Mouse (Mus musculus): ENCODE measurements around the gene Ank3. TPM values are rescaled to one million over a fixed set of nuclear protein-coding genes. Genes with fewer than 3 reads are reported as not detected.

The Ank3 gene
- polyA plus RNA-seq, 1 experiment from 2014 or later: 136 TPM

DNA sequence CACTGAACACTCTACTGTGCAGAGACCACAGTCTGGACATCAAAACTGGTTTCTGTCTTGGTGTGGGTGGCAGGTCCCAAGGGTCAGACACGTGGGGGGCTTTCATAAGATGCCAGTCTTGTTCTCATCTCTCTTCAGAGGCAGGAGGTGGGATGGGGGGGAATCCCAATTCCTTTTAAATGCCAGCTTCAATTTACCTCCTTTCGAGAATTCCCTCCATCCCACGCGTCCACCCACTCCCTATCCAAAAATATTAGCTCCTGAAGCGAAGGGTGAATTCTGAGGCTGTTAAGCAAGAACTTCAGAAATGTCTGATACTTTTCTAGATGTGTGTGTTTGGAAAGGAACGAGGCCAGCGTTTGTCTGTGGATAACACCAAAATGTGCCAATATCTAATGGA lies 177.7 kb downstream of the Ank3 start:
- Histone ChIP-seq H3K27me3 (ENCODE audit: control insufficient read depth, insufficient read depth, low read length) (no peaks in the 10 kb centered on the region), H3K4me2 (replicated peaks) (no peak overlapping the region), H3K9ac (no peak overlapping the region), H3K4me3 (replicated peaks; ENCODE audit: low read length) (no peak overlapping the region), H3K4me1 (replicated peaks; ENCODE audit: control insufficient read depth, insufficient read depth, low read length) (peaks cover 51% of the 10 kb centered on the region), H3K27ac (no peak overlapping the region), H3K36me3 (replicated peaks; ENCODE audit: control insufficient read depth, insufficient read depth) (no peaks in the 10 kb centered on the region), H3K9me3 (ENCODE audit: control insufficient read depth, low read length) (no peaks in the 10 kb centered on the region)
- DNase-seq (ENCODE audit: low spot score) (no peak), ATAC-seq (ENCODE audit: low FRiP score) (no peak)
- 88% methylated on average over 7 of the region's 7 CpGs for WGBS

DNA sequence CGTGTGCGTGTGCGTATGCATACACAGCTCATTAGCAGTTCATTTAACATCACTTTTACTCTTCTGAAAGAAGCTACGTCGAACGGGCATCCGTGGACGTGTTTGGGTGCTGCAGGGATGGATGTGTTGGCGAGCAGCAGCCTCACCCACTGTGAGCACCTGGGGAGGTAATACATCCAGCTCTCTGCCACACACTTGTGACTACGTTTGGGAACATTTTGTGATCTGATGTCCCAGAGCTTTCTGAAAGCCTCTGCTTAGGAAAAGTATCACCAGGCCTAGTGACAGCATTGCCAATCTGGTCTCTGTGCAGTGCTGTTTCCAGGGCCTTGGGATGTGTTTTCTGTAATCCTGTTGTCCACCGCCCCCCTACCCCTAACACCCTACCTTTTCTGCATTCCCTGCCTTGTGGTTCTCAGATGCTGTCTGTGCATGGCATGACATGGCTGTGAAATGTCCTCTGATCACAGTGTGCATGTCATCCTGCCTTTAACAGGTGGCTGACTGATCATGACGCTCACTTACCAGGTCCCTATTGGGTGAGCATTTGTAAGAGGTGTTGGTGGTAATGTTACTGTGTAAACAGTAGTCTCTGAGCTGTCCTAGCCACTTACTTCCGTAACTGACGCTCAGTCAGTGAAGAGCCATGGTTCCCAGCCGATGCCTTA lies 178.6 kb downstream of the Ank3 start:
- Histone ChIP-seq H3K9me3 (ENCODE audit: control insufficient read depth, low read length) (no peaks in the 10 kb centered on the region), H3K4me1 (replicated peaks; ENCODE audit: control insufficient read depth, insufficient read depth, low read length) (peaks cover 42% of the 10 kb centered on the region), H3K4me2 (replicated peaks) (no peak overlapping the region), H3K27ac (no peak overlapping the region), H3K27me3 (ENCODE audit: control insufficient read depth, insufficient read depth, low read length) (no peaks in the 10 kb centered on the region), H3K4me3 (replicated peaks; ENCODE audit: low read length) (no peak overlapping the region), H3K36me3 (replicated peaks; ENCODE audit: control insufficient read depth, insufficient read depth) (no peaks in the 10 kb centered on the region), H3K9ac (no peak overlapping the region)
- no peak for DNase-seq (ENCODE audit: low spot score)
- 82% methylated on average over 15 of the region's 15 CpGs for WGBS
- no peak for ATAC-seq (ENCODE audit: low FRiP score)

DNA sequence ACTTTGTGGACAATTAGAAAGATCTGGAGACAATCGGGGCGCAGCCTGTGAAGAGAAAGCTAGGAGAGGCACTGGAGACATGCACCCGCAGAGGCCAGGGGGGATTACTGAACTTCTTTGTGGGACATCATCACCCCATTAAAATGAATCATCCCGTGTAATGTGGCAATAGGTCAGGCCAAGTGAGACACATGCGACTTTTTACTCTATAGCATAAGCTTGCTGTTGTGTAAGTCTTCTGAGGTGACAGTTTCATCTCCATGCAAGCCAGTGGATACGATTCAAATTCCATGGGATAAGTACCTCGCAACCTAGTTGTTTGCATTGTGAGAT lies 179.1 kb downstream of the Ank3 start:
- Histone ChIP-seq H3K4me3 (replicated peaks; ENCODE audit: low read length) (no peak overlapping the region), H3K9me3 (ENCODE audit: control insufficient read depth, low read length) (no peaks in the 10 kb centered on the region), H3K9ac (no peak overlapping the region), H3K27ac (no peak overlapping the region), H3K4me2 (replicated peaks) (no peak overlapping the region), H3K27me3 (ENCODE audit: control insufficient read depth, insufficient read depth, low read length) (no peaks in the 10 kb centered on the region), H3K4me1 (replicated peaks; ENCODE audit: control insufficient read depth, insufficient read depth, low read length) (peaks cover 37% of the 10 kb centered on the region), H3K36me3 (replicated peaks; ENCODE audit: control insufficient read depth, insufficient read depth) (no peaks in the 10 kb centered on the region)
- no peak for ATAC-seq (ENCODE audit: low FRiP score)
- WGBS: 85% methylated on average over 7 of the region's 7 CpGs
- DNase-seq (ENCODE audit: low spot score): no peak

DNA sequence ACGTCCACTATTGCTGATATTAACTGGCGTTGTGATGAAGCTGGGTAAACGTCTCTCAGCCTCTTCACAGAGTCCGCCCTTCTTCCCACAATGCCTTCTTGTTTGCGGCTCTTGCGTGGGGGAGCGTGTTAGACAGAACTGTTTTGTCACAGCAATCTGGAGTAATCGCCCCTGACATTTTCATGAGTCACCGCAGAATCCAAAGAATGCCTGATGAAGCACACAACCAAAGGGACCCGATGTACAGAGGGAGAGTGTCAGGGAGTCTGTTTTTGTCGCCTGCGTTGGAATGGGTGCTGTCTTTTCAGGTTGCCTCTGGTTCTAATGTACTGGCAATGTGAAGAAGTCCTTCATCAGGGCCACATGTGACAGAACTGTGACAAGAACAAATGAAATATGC lies 181.0 kb downstream of the Ank3 start:
- H3K27ac ChIP-seq: peak overlapping the region; percentile 32
- H3K4me1 ChIP-seq (replicated peaks; ENCODE audit: control insufficient read depth, insufficient read depth, low read length): peaks cover 28% of the 10 kb centered on the region
- H3K27me3 ChIP-seq (ENCODE audit: control insufficient read depth, insufficient read depth, low read length): no peaks in the 10 kb centered on the region
- no peaks in the 10 kb centered on the region for H3K9me3 ChIP-seq (ENCODE audit: control insufficient read depth, low read length)
- H3K36me3 ChIP-seq (replicated peaks; ENCODE audit: control insufficient read depth, insufficient read depth): no peaks in the 10 kb centered on the region
- WGBS: 58% methylated on average over 12 of the region's 12 CpGs
- H3K4me2 ChIP-seq (replicated peaks): no peak overlapping the region
- DNase-seq (ENCODE audit: low spot score): no peak
- H3K9ac ChIP-seq: no peak overlapping the region
- no peak overlapping the region for H3K4me3 ChIP-seq (replicated peaks; ENCODE audit: low read length)
- ATAC-seq (ENCODE audit: low FRiP score): no peak

DNA sequence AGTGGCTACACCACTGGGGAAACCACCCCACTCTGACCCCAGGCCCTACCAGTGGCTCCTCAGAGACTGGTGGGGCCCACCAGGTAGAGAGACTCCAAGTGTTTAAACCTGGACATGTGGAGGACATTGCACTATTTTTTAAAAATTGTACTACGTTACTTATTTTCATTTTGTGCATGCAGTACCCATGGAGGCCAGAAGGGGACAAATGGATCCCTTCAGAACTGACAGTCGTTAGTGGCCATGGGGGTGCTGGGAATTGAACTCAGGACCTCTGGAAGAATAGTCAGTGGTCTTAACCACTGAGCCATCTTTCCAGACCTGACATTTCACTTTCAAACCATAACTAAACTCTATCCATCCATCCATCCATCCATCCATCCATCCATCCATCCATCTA lies 183.0 kb downstream of the Ank3 start:
- H3K36me3 ChIP-seq (replicated peaks; ENCODE audit: control insufficient read depth, insufficient read depth): no peaks in the 10 kb centered on the region
- no peaks in the 10 kb centered on the region for H3K27me3 ChIP-seq (ENCODE audit: control insufficient read depth, insufficient read depth, low read length)
- peaks cover 24% of the 10 kb centered on the region for H3K4me1 ChIP-seq (replicated peaks; ENCODE audit: control insufficient read depth, insufficient read depth, low read length)
- H3K4me2 ChIP-seq (replicated peaks): no peak overlapping the region
- H3K27ac ChIP-seq: no peak overlapping the region
- no peaks in the 10 kb centered on the region for H3K9me3 ChIP-seq (ENCODE audit: control insufficient read depth, low read length)
- H3K4me3 ChIP-seq (replicated peaks; ENCODE audit: low read length): no peak overlapping the region
- ATAC-seq (ENCODE audit: low FRiP score) (no peak), DNase-seq (ENCODE audit: low spot score) (no peak)
- 91% methylated on average over 2 of the region's 2 CpGs for WGBS
- H3K9ac ChIP-seq: no peak overlapping the region

DNA sequence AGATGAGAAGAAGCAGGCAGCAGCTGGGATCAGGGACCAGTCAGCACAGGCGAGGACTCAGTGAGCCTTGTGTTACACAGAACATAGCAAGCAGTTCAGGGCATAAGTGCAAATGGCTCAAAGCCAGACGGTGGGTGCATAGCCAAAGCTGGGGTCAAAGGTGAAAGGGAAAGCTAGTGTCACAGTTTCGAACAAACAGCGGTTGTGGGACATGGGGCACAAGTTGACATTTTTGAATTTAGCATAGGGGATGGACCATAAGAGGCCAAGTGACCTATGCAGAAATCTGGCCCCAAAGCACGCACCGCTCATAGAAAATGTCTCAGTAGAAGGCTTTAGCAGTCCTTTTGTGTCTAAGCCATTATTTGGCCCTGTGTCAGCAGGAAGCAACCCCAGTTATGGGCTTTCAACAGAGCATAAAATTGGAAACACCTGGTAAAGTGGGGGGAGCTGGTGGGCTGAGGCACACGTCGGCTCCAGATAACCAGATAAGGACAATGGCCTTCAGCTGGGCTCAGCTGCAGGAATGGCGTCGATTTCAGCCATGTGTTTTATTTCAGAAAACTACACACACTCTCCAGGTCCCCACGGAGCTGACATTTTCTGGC lies 185.4 kb downstream of the Ank3 start:
- H3K27ac ChIP-seq: peak overlapping the region; percentile 80
- H3K4me2 ChIP-seq (replicated peaks): no peak overlapping the region
- H3K9ac ChIP-seq: no peak overlapping the region
- H3K4me3 ChIP-seq (replicated peaks; ENCODE audit: low read length): no peak overlapping the region
- H3K27me3 ChIP-seq (ENCODE audit: control insufficient read depth, insufficient read depth, low read length): no peaks in the 10 kb centered on the region
- H3K36me3 ChIP-seq (replicated peaks; ENCODE audit: control insufficient read depth, insufficient read depth): no peaks in the 10 kb centered on the region
- ATAC-seq (ENCODE audit: low FRiP score) (peak; percentile 62), DNase-seq (ENCODE audit: low spot score) (peak; percentile 60)
- 12% methylated on average over 11 of the region's 11 CpGs for WGBS
- H3K4me1 ChIP-seq (replicated peaks; ENCODE audit: control insufficient read depth, insufficient read depth, low read length): peaks cover 16% of the 10 kb centered on the region
- H3K9me3 ChIP-seq (ENCODE audit: control insufficient read depth, low read length): no peaks in the 10 kb centered on the region

DNA sequence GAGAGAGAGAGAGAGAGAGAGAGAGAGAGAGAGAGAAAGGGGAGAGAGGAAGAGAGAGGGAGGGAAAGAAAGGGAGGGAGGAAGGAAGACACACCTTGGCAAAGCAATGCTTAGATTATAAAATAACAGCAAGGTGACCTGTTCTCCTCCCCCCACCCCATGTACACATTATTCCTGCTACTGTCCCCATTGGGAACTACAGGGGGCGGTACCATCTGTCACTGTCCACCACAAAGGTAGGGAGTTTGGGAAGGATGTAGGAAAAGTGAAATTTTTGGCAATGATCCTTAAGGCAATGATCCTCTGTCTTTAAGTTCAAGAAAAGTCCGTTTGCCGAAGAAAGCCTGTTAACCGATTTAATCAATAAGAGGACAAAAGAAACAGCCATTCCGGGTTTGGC lies 186.0 kb downstream of the Ank3 start:
- Histone ChIP-seq H3K9ac (no peak overlapping the region), H3K27ac (peak overlapping the region; percentile 80), H3K4me3 (replicated peaks; ENCODE audit: low read length) (no peak overlapping the region), H3K36me3 (replicated peaks; ENCODE audit: control insufficient read depth, insufficient read depth) (no peaks in the 10 kb centered on the region), H3K4me2 (replicated peaks) (no peak overlapping the region), H3K27me3 (ENCODE audit: control insufficient read depth, insufficient read depth, low read length) (no peaks in the 10 kb centered on the region), H3K4me1 (replicated peaks; ENCODE audit: control insufficient read depth, insufficient read depth, low read length) (peaks cover 16% of the 10 kb centered on the region), H3K9me3 (ENCODE audit: control insufficient read depth, low read length) (no peaks in the 10 kb centered on the region)
- 64% methylated on average over 5 of the region's 5 CpGs for WGBS
- DNase-seq (ENCODE audit: low spot score): no peak
- no peak for ATAC-seq (ENCODE audit: low FRiP score)

DNA sequence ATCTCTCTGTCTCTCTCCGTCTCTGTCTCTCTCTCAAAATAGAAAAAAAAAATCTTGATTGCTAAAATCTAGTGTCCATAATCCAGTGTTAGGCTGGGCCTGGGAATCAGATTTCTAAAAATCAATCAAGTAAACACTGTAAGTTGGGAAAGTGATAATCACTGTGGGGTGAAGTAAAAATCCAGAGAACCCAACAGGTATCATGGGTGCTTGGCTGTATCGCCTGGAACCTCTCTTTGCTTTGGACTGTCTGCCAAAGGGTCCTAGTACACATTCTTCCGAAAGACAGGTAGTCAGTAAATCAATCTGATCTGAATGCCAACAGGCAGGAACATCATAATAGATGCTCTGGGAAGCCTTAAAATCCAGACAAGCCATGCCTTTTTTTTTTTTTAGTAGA lies 186.7 kb downstream of the Ank3 start:
- Histone ChIP-seq H3K27me3 (ENCODE audit: control insufficient read depth, insufficient read depth, low read length) (no peaks in the 10 kb centered on the region), H3K9me3 (ENCODE audit: control insufficient read depth, low read length) (no peaks in the 10 kb centered on the region), H3K4me3 (replicated peaks; ENCODE audit: low read length) (no peak overlapping the region), H3K9ac (no peak overlapping the region), H3K4me1 (replicated peaks; ENCODE audit: control insufficient read depth, insufficient read depth, low read length) (peaks cover 16% of the 10 kb centered on the region), H3K36me3 (replicated peaks; ENCODE audit: control insufficient read depth, insufficient read depth) (no peaks in the 10 kb centered on the region), H3K4me2 (replicated peaks) (no peak overlapping the region), H3K27ac (no peak overlapping the region)
- ATAC-seq (ENCODE audit: low FRiP score) (no peak), DNase-seq (ENCODE audit: low spot score) (no peak)
- 97% methylated on average over 3 of the region's 3 CpGs for whole genome bisulfite sequencing

DNA sequence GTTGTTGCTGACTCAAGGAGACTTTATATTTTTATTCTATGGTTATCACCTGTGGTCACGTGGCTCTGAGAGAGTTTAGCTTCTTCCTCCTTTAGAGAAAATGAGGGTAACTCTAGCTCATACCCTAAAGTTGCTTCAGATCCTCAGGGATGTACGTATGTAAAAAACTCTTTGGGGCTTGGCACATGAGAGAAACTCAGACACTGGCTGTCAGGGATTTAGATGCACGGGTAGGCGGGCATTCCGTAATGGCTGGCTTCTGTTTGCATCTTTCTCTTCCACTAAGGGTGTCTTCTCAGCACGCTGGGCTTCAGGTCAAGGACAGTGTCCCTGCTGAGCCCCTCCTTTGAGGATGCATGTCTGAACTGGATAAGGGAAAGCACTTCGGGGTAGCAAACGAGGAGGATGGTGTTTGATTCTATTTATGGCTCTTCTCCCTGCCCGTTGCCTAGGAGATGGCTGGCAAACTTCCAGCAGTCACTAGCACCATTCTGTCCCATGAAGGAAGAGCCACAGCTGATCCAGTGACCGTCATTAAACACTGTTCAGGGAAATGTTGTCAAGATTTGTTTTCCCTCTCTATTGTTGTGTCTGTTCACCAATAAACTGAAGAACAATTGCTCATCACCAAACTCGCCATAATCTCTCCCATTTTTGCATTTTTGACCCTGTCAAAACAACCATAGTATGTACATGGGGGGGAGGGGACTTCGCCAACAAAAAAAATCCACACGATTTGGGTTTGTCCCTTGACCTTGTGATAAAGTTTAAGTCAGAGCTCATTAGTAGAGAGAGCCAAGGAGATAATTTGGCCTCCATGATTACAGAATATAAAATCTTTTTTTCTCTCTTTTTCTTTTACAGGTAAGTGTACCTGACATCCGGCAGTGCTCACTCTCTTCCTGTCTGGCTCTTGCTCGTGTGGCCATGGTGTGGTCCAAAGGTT lies 195.9 kb downstream of the Ank3 start:
- peak overlapping the region; percentile 34; the same call in 1 of the 2 replicates for H3K4me2 ChIP-seq (replicated peaks)
- no peak overlapping the region for H3K9ac ChIP-seq
- H3K9me3 ChIP-seq (ENCODE audit: control insufficient read depth, low read length): no peaks in the 10 kb centered on the region
- H3K4me3 ChIP-seq (replicated peaks; ENCODE audit: low read length): no peak overlapping the region
- peak overlapping the region; percentile 52 for H3K27ac ChIP-seq
- WGBS: 37% methylated on average over 15 of the region's 15 CpGs
- H3K4me1 ChIP-seq (replicated peaks; ENCODE audit: control insufficient read depth, insufficient read depth, low read length): peaks cover 21% of the 10 kb centered on the region
- peaks cover 3% of the 10 kb centered on the region; the same call in 1 of the 2 replicates for H3K36me3 ChIP-seq (replicated peaks; ENCODE audit: control insufficient read depth, insufficient read depth)
- DNase-seq (ENCODE audit: low spot score): peak; percentile 82
- no peaks in the 10 kb centered on the region for H3K27me3 ChIP-seq (ENCODE audit: control insufficient read depth, insufficient read depth, low read length)
- ATAC-seq (ENCODE audit: low FRiP score): peak; percentile 90
